Mouse (Mus musculus) neutrophil, adult 5-6 weeks (primary cell): ENCODE measurements around the gene Lsamp. TPM values are rescaled to one million over a fixed set of nuclear protein-coding genes. Genes with fewer than 3 reads are reported as not detected.

Experiments used
- ATAC-seq: fragments of 151-379, 151-347 bp; 2 replicates; pipeline ENCODE4 v1.8.0; 2017; ENCODE audit warnings: mild to moderate bottlenecking, moderate TSS enrichment; ENCODE audit not compliant: insufficient number of reproducible peaks, poor library complexity, low FRiP score, severe bottlenecking; ENCODE audit errors: extremely low read depth
- total RNA-seq: library from RNA; stranded (forward); fragments of 200-1000 nt; gene quantifications from 2 replicates; pipeline ENCODE4 v1.2.3, GENCODE M21; 2017

Gene Lsamp
- total RNA-seq, 1 experiment from 2014 or later: 0.12 TPM

DNA sequence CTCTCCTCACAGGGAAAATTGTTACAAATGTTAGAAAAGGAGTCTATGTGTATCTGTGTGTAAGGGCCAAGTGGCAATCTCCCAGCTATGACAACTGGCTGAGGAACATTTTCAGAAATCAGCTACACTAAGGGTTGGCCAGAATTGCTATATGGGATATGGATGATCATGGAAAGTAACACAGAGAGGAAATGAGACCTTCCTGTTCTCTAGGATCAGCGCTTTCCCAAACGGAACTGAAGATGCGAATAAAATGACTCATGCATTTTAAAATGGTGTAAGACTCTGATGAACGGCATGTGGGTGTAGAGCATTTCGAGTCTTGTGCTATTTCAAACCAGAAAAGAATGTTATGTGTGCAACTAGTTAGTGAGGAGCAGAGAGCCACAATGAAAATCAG, 462.4 kb downstream of the Lsamp start:
- ATAC-seq: no peak

DNA sequence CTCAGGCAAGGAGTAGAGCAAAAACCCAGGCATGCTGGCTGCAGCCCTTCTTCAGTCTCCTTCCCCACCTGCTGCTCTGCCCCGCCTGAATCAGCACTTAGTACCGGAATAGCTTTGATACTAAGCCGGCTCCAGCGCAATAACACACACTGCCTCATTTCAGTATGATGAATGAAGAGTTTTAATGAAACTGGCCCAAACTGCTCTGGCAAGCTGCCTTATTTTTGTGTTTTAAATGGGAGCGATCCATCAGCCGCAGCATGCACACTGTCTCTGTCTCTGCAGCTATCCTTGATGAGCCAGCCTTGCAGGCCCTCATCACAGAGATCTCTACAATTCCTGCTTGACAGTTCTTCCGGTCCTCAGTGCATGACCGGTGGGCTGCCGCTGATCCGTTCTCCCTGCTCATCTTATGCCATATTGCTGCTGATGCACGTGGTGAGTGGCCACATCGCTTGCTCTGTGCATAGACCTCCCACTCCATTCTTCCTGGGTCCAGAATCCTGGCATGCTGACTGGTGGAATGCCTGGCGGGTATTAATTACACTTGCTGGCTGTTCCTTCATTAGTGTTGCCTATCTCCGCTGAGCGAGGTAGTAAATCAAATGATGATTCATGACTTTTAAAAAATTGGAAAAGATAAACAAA, 479.4 kb downstream of the Lsamp start:
- no peak for ATAC-seq

DNA sequence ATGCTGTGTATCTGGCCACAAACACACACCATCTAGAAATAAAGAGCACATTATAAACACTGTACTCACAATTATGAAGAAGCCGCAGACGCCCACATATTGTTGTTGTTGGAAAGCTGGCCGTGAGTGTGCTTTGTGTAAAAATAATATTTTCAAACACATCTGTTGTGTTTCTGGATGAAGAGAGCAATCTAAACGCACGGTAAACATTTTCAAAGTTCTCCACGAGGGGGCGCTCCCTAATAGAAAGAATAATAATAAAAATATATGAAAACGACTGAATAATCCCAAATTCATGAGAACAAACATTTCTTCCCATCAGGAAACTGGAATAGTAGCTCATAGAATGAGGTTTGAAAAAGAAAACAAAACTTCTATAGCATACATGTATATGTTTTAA, 482.4 kb downstream of the Lsamp start:
- ATAC-seq: no peak

DNA sequence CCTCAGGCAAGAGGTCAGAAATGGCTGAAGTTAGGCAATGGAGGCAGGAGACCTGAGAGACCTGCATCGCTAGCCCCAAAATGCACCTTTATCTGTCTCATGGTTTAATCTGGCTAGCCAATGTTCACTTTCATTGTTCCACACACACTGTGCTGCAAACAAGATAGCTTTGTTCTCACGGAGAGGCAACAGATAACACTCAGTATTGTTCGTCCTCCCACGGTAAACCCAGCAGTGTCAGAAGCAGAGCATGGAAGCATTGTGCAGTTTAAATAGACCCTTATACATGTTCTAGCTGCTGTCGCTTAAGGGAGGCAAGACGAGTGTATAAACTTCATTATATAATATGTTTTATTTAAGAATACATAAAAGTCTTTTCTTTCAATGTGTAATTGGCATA, 486.8 kb downstream of the Lsamp start:
- no peak for ATAC-seq

DNA sequence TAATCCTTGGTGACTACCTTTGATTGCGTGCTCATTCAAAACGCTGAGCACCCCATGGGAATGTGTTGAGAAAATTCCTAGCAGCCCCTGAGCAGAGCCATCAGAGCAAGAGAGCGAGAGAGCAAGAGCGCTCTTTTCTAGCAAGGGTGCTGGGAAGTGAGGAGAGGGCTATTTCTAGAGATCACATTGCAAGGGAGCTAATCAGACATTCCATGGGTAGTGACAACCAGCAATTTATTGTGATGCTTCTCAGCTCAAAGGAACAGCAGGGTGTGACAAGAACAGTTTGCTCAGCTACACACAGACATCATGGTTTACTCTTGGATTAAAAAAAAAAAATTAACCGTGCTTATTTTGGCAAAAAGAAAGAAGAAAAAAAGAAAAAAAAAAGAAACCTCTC, 487.8 kb downstream of the Lsamp start:
- no peak for ATAC-seq

DNA sequence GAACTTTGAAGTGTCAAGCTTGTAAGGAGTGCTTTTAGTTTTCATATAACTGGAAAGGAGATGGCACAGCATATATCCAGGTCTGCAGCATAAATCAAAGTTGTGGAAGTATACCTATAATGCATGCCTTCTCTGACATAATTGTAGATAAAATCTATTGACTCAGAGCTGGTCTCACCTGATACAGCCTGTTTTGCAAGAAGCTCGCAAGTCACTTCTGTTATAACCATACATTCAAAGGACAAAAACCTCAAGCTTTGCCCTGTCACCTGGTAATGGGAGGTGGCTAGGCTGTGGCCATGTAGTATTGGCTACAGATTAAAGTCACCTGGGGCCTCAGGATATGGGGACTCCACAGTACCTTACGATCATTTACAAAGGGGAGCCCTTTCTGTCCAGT, 507.4 kb downstream of the Lsamp start:
- no peak for ATAC-seq

DNA sequence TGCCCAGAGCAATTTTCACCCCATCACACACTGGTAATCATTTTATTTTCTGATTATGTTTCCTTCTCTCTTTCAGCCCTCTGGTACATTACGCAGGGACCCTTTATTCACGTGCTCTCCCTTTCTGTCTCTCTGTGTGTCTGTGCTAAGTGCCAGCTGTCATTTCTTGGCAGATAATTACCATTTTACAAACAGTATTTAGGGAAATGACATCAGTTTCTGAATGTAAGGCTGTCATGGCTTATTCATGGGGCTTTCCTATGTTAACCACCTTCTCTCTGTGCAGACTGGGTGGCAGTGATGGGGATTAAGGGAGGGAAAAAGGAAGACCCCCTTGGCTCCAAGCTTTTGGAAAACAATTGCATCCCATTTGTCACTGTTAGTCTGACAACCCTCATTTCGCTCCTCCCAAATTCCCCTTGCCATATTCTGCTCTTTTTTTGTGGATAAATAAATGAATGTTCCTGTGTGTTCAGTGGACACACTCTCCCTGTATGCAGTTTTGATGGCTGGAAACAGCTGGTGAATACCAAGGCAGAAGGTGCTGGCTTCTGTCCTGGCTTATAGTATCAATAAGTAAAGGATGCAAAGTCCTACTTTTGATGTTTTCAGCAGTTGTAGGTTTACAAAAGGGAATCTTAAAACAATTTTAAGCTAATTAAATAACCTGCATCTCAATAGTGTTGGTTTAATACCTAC, 520.2 kb downstream of the Lsamp start:
- ATAC-seq: no peak

DNA sequence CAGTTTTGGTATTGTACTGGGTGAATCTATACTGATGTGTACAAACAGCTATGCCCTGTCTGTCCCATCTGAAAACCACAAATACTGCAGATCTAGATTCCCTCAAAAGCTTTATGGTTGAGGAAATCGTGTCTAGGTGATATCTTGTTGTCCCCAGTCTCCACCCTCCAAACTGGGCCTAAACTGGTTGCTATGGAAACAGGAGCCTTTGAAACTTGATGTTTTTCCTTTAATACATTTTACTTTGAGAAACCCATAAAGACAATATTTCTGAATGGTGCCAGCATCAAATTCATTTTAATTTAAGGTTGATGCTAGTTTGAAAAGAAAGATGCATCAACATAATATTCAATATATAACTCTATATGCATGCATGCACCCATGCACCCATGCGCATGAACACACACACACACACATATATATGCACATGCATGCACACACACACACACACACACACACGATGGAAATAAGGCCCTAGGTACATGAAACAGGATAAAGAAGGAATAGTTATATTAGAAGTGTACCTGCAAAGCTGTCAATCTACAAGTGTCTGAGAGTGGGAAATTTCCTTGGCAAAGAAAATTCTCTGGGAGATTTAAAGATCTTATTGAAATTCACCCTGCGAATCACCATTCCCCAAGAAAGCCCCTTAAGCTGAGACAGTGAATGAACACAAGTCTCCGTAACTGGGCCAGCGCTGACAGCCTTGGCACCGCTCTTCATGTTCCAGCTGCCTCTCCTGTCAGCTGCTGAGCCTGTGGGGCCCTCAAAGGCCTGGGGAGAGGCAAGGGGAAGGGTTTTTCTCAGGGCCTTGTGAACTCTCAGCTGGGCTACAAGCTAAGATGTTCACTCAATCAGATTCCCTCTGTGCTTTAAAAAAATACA, 525.2 kb downstream of the Lsamp start:
- ATAC-seq: no peak

DNA sequence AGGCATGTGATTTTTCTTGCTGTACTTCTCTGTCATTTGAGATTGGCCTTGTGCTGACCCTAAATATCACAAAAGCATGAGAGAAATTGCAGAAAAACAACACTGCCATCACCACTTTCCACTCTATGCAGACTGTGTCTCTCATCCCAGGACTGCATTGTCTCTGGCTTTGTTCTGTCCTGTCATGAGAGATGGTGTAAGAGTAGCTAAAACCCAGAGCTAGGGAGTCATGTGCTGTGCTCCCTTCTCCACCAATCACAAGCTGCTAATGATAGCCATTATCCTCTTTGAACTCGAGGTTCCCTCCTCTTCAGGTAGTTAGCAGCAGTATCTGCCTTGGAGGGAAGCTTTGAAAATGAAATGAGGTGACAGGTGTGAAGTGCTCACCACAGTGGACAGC, 552.6 kb downstream of the Lsamp start:
- no peak for ATAC-seq

DNA sequence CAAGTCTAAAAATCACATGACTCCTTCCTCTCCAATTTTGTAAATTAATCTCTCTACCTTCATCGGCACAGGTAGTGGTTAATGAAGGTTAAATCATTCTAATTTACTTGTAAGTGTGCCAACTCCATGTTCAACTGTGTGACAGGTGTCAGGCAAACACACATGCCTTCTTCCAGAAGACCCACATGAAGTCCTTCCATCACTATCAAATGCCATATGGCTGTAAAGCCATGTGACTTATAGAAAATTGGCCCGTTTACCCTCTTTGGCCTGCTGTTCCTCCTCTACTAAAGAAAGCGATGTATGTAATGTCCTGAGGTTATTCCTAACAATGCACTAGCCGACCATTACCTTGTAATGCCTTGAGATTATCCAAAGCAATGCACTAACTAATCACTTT, 565.5 kb downstream of the Lsamp start:
- ATAC-seq: no peak

DNA sequence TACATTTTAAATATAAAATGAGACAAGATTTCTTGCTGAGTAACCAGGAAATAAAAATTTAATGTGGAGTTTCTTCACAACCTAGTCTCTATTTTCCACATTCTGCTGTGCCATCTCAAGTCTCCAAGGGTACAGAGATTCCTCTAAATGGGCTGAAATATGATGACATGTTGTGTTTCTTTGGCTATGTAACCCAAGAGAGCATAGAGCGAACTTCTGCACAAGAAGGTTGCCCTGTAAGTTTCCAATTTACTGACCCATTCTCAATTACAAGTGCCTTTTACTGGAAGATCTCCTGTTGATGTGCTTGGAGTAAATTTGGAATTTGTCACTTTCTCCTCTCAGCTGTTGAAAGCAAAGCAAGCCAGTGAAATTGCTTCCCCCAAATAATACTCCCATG, 571.4 kb downstream of the Lsamp start:
- ATAC-seq: no peak

DNA sequence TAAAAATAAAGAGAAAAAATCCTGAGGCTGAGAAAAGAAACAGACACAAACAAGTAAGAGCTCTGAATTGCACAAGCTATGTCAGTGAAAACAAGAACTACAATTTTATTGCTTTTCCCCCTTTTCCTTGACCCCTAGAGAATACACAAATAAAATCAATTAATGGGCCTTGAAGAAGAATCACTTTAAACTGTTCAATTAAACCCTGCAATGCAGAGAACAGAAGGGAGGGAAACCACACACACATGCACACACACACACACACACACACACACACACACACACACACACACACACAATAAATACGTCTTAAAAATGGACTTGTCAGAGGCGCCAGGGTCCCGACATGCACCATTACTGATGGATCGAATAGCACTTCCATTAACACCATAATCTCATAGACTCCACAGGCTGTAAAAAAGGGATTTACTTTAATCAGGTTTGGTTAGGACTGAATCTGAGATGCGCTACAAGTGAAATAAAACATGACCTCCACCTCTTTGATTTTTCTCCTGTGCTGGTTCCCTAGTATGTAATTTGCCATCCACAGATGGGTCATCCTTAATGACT, 573.6 kb downstream of the Lsamp start:
- no peak for ATAC-seq

DNA sequence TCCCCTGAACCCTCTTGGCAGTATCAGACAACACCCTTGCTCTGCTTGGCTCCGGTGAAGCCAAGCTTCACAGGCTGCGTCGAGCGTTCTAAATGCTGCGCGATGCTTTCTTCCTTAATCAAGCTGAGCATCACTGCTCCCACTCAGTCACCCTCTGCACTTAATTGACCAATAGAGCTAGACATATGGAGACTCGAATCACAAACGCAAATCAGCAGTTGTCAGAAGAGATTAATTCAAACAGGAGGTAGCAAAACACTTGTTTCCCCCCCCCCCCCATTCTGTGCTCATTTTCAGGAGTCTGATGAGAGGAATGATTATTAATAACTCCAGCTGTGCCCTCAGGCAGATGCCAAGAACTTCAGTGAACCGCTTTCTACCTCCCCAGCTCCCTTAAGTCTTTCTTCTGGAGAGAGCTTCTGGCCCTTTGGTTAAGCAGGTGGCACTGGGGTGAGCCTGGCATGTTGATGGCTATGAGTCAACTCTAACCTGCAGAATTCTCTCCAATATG, 583.3 kb downstream of the Lsamp start:
- no peak for ATAC-seq

DNA sequence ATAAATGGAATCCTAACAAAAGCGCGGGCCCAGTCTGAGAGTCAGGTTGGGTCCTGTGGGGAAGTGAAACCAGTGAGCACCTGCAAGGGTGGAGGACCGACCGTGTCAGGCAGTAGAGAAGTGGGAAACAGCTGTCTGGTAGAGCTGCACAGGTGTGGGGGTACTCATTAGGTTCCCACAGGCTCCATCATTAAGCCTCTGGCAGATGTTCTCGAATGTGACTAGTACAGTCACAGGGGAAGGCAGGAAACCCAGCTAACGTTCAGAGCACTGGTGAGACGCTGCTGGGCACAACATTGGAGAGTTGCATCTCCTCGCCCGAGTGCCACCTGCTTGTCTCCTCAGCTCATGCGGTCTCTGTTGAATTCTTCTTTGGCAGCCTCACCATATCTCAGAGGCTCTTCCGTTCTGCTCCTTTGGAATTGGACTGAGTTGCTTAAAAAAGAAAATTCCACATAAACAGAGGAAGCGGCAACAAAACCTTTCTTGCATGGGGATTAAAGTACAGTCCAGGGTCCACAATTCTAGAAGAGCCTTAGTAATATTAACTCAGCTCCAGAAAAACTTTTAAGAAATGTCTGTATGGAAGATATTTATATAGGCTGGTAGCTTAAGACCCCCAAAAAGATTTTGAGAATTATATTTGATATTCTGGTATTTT, 588.1 kb downstream of the Lsamp start:
- ATAC-seq: no peak

DNA sequence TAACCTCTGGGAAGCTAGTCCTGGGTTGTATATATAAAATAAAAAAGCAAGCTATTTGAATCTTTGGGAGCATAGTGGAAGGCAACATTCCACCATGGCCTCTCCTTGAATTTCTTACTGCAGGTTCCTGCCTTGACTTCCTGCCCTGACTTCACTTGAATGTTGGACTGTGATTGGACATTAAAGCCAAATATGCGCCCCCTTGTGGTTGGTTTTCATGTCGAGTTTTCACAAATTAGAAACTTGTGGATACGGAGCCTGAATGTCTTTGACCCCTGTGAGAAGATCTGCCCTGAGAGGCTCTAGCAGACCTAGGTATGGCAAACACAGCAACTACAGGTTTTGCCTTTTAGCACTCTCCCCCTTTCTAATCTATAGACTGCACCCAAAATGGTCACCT, 597.9 kb downstream of the Lsamp start:
- no peak for ATAC-seq

DNA sequence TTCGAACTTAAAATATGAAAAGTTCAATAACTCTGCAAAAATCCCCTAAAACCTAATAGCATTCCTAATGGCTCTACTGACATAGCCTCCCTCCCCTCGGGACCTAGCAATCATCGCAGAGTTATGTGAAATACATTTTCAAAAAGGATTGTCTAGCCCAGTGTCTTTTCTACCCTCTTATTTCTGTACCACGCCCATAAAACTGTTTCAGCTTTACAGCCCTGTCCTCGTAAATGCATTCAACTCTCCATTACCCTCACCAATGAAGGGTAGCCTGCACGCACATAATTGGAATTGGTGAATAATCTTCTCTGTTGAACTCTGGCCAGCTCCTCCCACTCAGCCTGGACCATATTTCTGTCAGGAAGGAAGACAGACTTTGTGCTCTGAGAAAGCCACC, 609.0 kb downstream of the Lsamp start:
- ATAC-seq: no peak

DNA sequence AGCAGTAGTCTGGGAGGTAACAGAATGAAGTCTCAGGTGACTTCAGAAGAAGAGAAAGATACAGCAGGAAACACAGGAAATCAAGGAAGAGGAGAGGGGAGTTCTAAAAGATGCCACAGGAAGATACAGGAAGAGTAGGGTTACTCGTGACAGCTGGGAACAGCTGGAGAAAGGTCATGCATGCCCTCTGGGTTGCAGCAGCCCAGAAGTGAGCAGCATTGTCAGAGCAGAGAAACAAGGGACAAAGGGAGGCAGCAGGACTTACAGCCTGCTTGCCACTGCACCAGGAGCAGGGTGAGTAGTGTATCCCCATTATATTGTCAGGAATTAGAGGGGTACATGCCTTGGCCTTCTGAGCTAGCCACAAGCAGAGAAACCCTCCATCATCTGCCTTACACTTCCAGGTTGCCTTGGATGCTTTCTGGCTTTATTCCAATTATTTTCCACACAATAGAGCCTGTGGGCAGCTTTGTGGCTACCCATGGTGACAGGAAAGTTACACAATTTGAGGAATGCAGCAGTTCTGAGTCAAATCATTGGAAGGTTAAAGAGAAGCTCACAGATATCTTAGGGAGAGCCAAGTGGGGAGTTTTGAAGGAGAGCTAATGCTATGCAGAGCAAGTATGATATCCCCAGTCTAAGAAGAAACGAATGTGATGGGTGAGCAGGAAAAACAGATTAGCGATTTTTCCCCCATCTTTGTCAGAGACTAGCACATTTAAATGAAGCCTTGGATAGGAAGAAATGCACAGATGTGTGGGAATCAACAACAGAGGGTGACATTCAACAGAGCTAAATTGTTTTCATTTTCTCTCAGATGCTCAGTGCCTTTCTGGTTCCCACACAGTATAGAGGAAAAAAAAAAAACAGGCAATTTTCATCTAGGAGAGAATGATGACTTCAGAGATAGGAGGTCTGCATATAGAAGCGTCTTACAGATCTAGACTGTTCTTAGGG, 617.5 kb downstream of the Lsamp start:
- ATAC-seq: no peak

DNA sequence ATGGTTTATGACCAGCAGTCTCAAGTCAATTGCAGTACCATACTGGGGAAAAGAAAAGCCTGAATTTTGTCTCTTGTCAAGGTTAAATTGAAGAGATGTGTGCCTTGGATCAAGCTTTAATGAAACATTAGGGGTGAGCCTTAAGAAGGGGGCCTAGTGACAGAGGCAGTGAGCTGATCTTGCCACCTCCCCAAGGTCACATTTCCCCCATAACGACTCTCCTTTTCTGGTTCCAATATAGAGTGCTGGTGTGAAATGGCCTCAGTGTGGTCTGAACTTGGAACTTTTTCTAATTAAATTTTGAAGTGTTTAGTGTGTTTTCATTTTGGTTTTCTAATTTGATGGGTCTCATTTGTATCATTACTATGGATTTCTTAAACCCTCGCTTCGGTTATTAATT, 623.3 kb downstream of the Lsamp start:
- no peak for ATAC-seq
